Mouse (Mus musculus) embryo, embryonic 10.5 days (tissue): ENCODE data around the gene Rfc4.

Experiments
- DNase-seq: peaks from one replicate; pipeline ENCODE4 v3.0.0-alpha.2; 2015; ENCODE audit warnings: low spot score

Gene Rfc4

GRCm38 (mm10) chr16:23135421-23136149 lies 8.0 kb upstream of the Rfc4 start:
- DNase-seq, result peak; percentile 84

- DNase-seq, result no peak
Measured at GRCm38 (mm10) chr16:23132336-23132735, 4.8 kb upstream of the Rfc4 start.

GRCm38 (mm10) chr16:23130303-23130702 lies 2.8 kb upstream of the Rfc4 start:
- no peak for DNase-seq

- no peak for DNase-seq
Measured at GRCm38 (mm10) chr16:23127311-23127672, 245 bp downstream of the Rfc4 start.

- no peak for DNase-seq
Measured at GRCm38 (mm10) chr16:23124398-23124797, 3.1 kb downstream of the Rfc4 start.

- DNase-seq, result no peak
Measured at GRCm38 (mm10) chr16:23123104-23123503, 4.4 kb downstream of the Rfc4 start.

- DNase-seq, result no peak
Measured at GRCm38 (mm10) chr16:23122446-23122845, 5.1 kb downstream of the Rfc4 start.

- DNase-seq, result no peak
Measured at GRCm38 (mm10) chr16:23117173-23117572, 10.4 kb downstream of the Rfc4 start.

GRCm38 (mm10) chr16:23115486-23115885 lies 12.1 kb downstream of the Rfc4 start:
- DNase-seq, result no peak

GRCm38 (mm10) chr16:23114339-23115171 lies 13.0 kb downstream of the Rfc4 start:
- no peak for DNase-seq

GRCm38 (mm10) chr16:23113903-23114302 lies 13.6 kb downstream of the Rfc4 start:
- no peak for DNase-seq

- DNase-seq, result no peak
Measured at GRCm38 (mm10) chr16:23112861-23113435, 14.6 kb downstream of the Rfc4 start.

GRCm38 (mm10) chr16:23112348-23112747 lies 15.2 kb downstream of the Rfc4 start:
- DNase-seq, result no peak

GRCm38 (mm10) chr16:23109350-23110280 lies 17.9 kb downstream of the Rfc4 start:
- DNase-seq, result no peak

GRCm38 (mm10) chr16:23108943-23109342 lies 18.6 kb downstream of the Rfc4 start:
- no peak for DNase-seq

GRCm38 (mm10) chr16:23107946-23108759 lies 19.4 kb downstream of the Rfc4 start:
- DNase-seq, result peak; percentile 83

GRCm38 (mm10) chr16:23107231-23107942 lies 20.1 kb downstream of the Rfc4 start, which contains the start of gene Eif4a2:
TSS of gene Eif4a2 (plus strand) at chr16:23107444.
- DNase-seq, result peak; percentile 91

- DNase-seq, result no peak
Measured at GRCm38 (mm10) chr16:23106121-23106520, 21.4 kb downstream of the Rfc4 start.

GRCm38 (mm10) chr16:23103841-23104240 lies 23.7 kb downstream of the Rfc4 start:
- DNase-seq, result no peak

GRCm38 (mm10) chr16:23103038-23103745 lies 24.3 kb downstream of the Rfc4 start:
- DNase-seq, result no peak
